Mouse (Mus musculus): ENCODE measurements around the gene Caln1. TPM values are rescaled to one million over a fixed set of nuclear protein-coding genes. Genes with fewer than 3 reads are reported as not detected.

The Caln1 gene
- polyA plus RNA-seq, 1 experiment from 2014 or later = 0.30 TPM

- WGBS = 92% methylated on average over 6 of the region's 6 CpGs
- no peaks in the 10 kb centered on the region for H3K4me1 ChIP-seq (ENCODE audit: control insufficient read depth, insufficient read depth, low read length)
- no peak overlapping the region for H3K4me3 ChIP-seq (ENCODE audit: low read length)
- ATAC-seq (replicated peaks; ENCODE audit: extremely low read depth, insufficient read depth, low FRiP score) = no peak
- no peak overlapping the region for H3K4me2 ChIP-seq (ENCODE audit: low read depth, low read length)
- no peak overlapping the region for H3K9ac ChIP-seq (ENCODE audit: low read length)
- no peaks in the 10 kb centered on the region for H3K27me3 ChIP-seq (ENCODE audit: control insufficient read depth, insufficient read depth, low read length)
- H3K9me3 ChIP-seq (replicated peaks; ENCODE audit: control insufficient read depth, low read length) = peaks cover 19% of the 10 kb centered on the region
- no peak overlapping the region for H3K27ac ChIP-seq (ENCODE audit: low read length)
- H3K36me3 ChIP-seq (ENCODE audit: control insufficient read depth, insufficient read depth) = no peaks in the 10 kb centered on the region
These were observed 40.5 kb downstream of the Caln1 start for GRCm38 (mm10) chr5:130409706-130410105.

GRCm38 (mm10) chr5:130411516-130411915, 42.3 kb downstream of the Caln1 start:
- ATAC-seq (replicated peaks; ENCODE audit: extremely low read depth, insufficient read depth, low FRiP score) = no peak
- WGBS = 84% methylated on average over 17 of the region's 17 CpGs
- H3K36me3 ChIP-seq (ENCODE audit: control insufficient read depth, insufficient read depth) = no peaks in the 10 kb centered on the region

GRCm38 (mm10) chr5:130447438-130447837, 78.2 kb downstream of the Caln1 start:
- Histone ChIP-seq H3K4me1 (ENCODE audit: control insufficient read depth, insufficient read depth, low read length) (no peaks in the 10 kb centered on the region), H3K9me3 (replicated peaks; ENCODE audit: control insufficient read depth, low read length) (no peaks in the 10 kb centered on the region), H3K36me3 (ENCODE audit: control insufficient read depth, insufficient read depth) (no peaks in the 10 kb centered on the region), H3K27ac (ENCODE audit: low read length) (no peak overlapping the region), H3K27me3 (ENCODE audit: control insufficient read depth, insufficient read depth, low read length) (peaks cover 43% of the 10 kb centered on the region), H3K4me3 (ENCODE audit: low read length) (no peak overlapping the region), H3K9ac (ENCODE audit: low read length) (no peak overlapping the region), H3K4me2 (ENCODE audit: low read depth, low read length) (no peak overlapping the region)
- ATAC-seq (replicated peaks; ENCODE audit: extremely low read depth, insufficient read depth, low FRiP score) = no peak
- WGBS = 34% methylated on average over 6 of the region's 6 CpGs

More at GRCm38 (mm10) chr5:130411516-130411915, 42.3 kb downstream of the Caln1 start:
- Histone ChIP-seq H3K9ac (ENCODE audit: low read length) (no peak overlapping the region), H3K27ac (ENCODE audit: low read length) (no peak overlapping the region), H3K4me1 (ENCODE audit: control insufficient read depth, insufficient read depth, low read length) (no peaks in the 10 kb centered on the region), H3K27me3 (ENCODE audit: control insufficient read depth, insufficient read depth, low read length) (no peaks in the 10 kb centered on the region), H3K9me3 (replicated peaks; ENCODE audit: control insufficient read depth, low read length) (peaks cover 19% of the 10 kb centered on the region), H3K4me2 (ENCODE audit: low read depth, low read length) (no peak overlapping the region), H3K4me3 (ENCODE audit: low read length) (no peak overlapping the region)

GRCm38 (mm10) chr5:130448491-130448890, 79.2 kb downstream of the Caln1 start:
- 1% methylated on average over 20 of the region's 20 CpGs for WGBS
- ATAC-seq (replicated peaks; ENCODE audit: extremely low read depth, insufficient read depth, low FRiP score) = no peak
- Histone ChIP-seq H3K4me2 (ENCODE audit: low read depth, low read length) (peak overlapping the region; percentile 57), H3K27ac (ENCODE audit: low read length) (no peak overlapping the region), H3K36me3 (ENCODE audit: control insufficient read depth, insufficient read depth) (no peaks in the 10 kb centered on the region), H3K4me3 (ENCODE audit: low read length) (peak overlapping the region; percentile 36), H3K9me3 (replicated peaks; ENCODE audit: control insufficient read depth, low read length) (no peaks in the 10 kb centered on the region), H3K9ac (ENCODE audit: low read length) (no peak overlapping the region), H3K27me3 (ENCODE audit: control insufficient read depth, insufficient read depth, low read length) (peaks cover 43% of the 10 kb centered on the region), H3K4me1 (ENCODE audit: control insufficient read depth, insufficient read depth, low read length) (no peaks in the 10 kb centered on the region)

- Histone ChIP-seq H3K9ac (ENCODE audit: low read length) (no peak overlapping the region), H3K4me2 (ENCODE audit: low read depth, low read length) (peak overlapping the region; percentile 57), H3K27ac (ENCODE audit: low read length) (no peak overlapping the region), H3K27me3 (ENCODE audit: control insufficient read depth, insufficient read depth, low read length) (peaks cover 43% of the 10 kb centered on the region), H3K36me3 (ENCODE audit: control insufficient read depth, insufficient read depth) (no peaks in the 10 kb centered on the region), H3K4me1 (ENCODE audit: control insufficient read depth, insufficient read depth, low read length) (no peaks in the 10 kb centered on the region), H3K9me3 (replicated peaks; ENCODE audit: control insufficient read depth, low read length) (no peaks in the 10 kb centered on the region), H3K4me3 (ENCODE audit: low read length) (peak overlapping the region; percentile 36)
- ATAC-seq (replicated peaks; ENCODE audit: extremely low read depth, insufficient read depth, low FRiP score) = no peak
- WGBS = 2% methylated on average over 74 of the region's 77 CpGs
These were observed 79.9 kb downstream of the Caln1 start for GRCm38 (mm10) chr5:130448931-130449856.

GRCm38 (mm10) chr5:130450031-130450541, 80.8 kb downstream of the Caln1 start:
- no peaks in the 10 kb centered on the region for H3K4me1 ChIP-seq (ENCODE audit: control insufficient read depth, insufficient read depth, low read length)
- no peak overlapping the region for H3K4me2 ChIP-seq (ENCODE audit: low read depth, low read length)
- H3K36me3 ChIP-seq (ENCODE audit: control insufficient read depth, insufficient read depth) = no peaks in the 10 kb centered on the region
- H3K27ac ChIP-seq (ENCODE audit: low read length) = no peak overlapping the region
- H3K9me3 ChIP-seq (replicated peaks; ENCODE audit: control insufficient read depth, low read length) = no peaks in the 10 kb centered on the region
- no peak overlapping the region for H3K9ac ChIP-seq (ENCODE audit: low read length)
- ATAC-seq (replicated peaks; ENCODE audit: extremely low read depth, insufficient read depth, low FRiP score) = no peak
- 5% methylated on average over 14 of the region's 14 CpGs for WGBS
- H3K4me3 ChIP-seq (ENCODE audit: low read length) = no peak overlapping the region
- H3K27me3 ChIP-seq (ENCODE audit: control insufficient read depth, insufficient read depth, low read length) = peaks cover 43% of the 10 kb centered on the region

GRCm38 (mm10) chr5:130458076-130458475, 88.8 kb downstream of the Caln1 start:
- Histone ChIP-seq H3K27me3 (ENCODE audit: control insufficient read depth, insufficient read depth, low read length) (no peaks in the 10 kb centered on the region), H3K36me3 (ENCODE audit: control insufficient read depth, insufficient read depth) (no peaks in the 10 kb centered on the region), H3K9me3 (replicated peaks; ENCODE audit: control insufficient read depth, low read length) (no peaks in the 10 kb centered on the region), H3K4me1 (ENCODE audit: control insufficient read depth, insufficient read depth, low read length) (no peaks in the 10 kb centered on the region), H3K4me3 (ENCODE audit: low read length) (no peak overlapping the region), H3K27ac (ENCODE audit: low read length) (no peak overlapping the region), H3K9ac (ENCODE audit: low read length) (no peak overlapping the region), H3K4me2 (ENCODE audit: low read depth, low read length) (no peak overlapping the region)
- 75% methylated on average over 7 of the region's 7 CpGs for WGBS
- no peak for ATAC-seq (replicated peaks; ENCODE audit: extremely low read depth, insufficient read depth, low FRiP score)

GRCm38 (mm10) chr5:130472209-130472608, 103.0 kb downstream of the Caln1 start:
- Histone ChIP-seq H3K27ac (ENCODE audit: low read length) (no peak overlapping the region), H3K36me3 (ENCODE audit: control insufficient read depth, insufficient read depth) (no peaks in the 10 kb centered on the region), H3K27me3 (ENCODE audit: control insufficient read depth, insufficient read depth, low read length) (no peaks in the 10 kb centered on the region), H3K9me3 (replicated peaks; ENCODE audit: control insufficient read depth, low read length) (peaks cover 6% of the 10 kb centered on the region; the same call in 1 of the 2 replicates), H3K9ac (ENCODE audit: low read length) (no peak overlapping the region), H3K4me1 (ENCODE audit: control insufficient read depth, insufficient read depth, low read length) (no peaks in the 10 kb centered on the region), H3K4me2 (ENCODE audit: low read depth, low read length) (no peak overlapping the region), H3K4me3 (ENCODE audit: low read length) (no peak overlapping the region)
- no peak for ATAC-seq (replicated peaks; ENCODE audit: extremely low read depth, insufficient read depth, low FRiP score)
- WGBS = 59% methylated on average over 10 of the region's 10 CpGs

GRCm38 (mm10) chr5:130474876-130475275, 105.6 kb downstream of the Caln1 start:
- H3K27ac ChIP-seq (ENCODE audit: low read length) = no peak overlapping the region
- no peak for ATAC-seq (replicated peaks; ENCODE audit: extremely low read depth, insufficient read depth, low FRiP score)
- H3K9me3 ChIP-seq (replicated peaks; ENCODE audit: control insufficient read depth, low read length) = no peaks in the 10 kb centered on the region
- no peak overlapping the region for H3K4me3 ChIP-seq (ENCODE audit: low read length)
- 78% methylated on average over 6 of the region's 6 CpGs for WGBS
- H3K4me2 ChIP-seq (ENCODE audit: low read depth, low read length) = no peak overlapping the region
- H3K36me3 ChIP-seq (ENCODE audit: control insufficient read depth, insufficient read depth) = no peaks in the 10 kb centered on the region
- no peaks in the 10 kb centered on the region for H3K4me1 ChIP-seq (ENCODE audit: control insufficient read depth, insufficient read depth, low read length)
- H3K27me3 ChIP-seq (ENCODE audit: control insufficient read depth, insufficient read depth, low read length) = no peaks in the 10 kb centered on the region
- H3K9ac ChIP-seq (ENCODE audit: low read length) = no peak overlapping the region

Data from heart, embryonic 16.5 days (tissue).